Mouse (Mus musculus): ENCODE measurements around the gene L2hgdh. TPM values are rescaled to one million over a fixed set of nuclear protein-coding genes. Genes with fewer than 3 reads are reported as not detected.

Gene L2hgdh
- 9.2 and 9.9 TPM in 2 replicates for polyA plus RNA-seq (2012; rRNA removed)

- DNase-seq (ENCODE audit: low read depth), result peak; percentile 97
- TF ChIP-seq CTCF (IDR thresholded peaks at IDR 0.05; ENCODE audit: borderline replicate concordance, extremely low read depth, insufficient read depth, insufficient read length) (no peak), POLR2A (IDR thresholded peaks at IDR 0.05; ENCODE audit: borderline replicate concordance, extremely low read depth, insufficient read depth, insufficient read length, poor library complexity, severe bottlenecking) (peak; percentile 48; the same call in 1 of the 2 replicates)
Observed at GRCm38 (mm10) chr12:69724711-69725460, at the start of gene L2hgdh, which contains the start of gene Atp5s. TSS of gene L2hgdh (minus strand) at chr12:69724873. TSS of gene Atp5s (plus strand) at chr12:69724950.

- TF ChIP-seq POLR2A (IDR thresholded peaks at IDR 0.05; ENCODE audit: borderline replicate concordance, extremely low read depth, insufficient read depth, insufficient read length, poor library complexity, severe bottlenecking) (no peak), CTCF (IDR thresholded peaks at IDR 0.05; ENCODE audit: borderline replicate concordance, extremely low read depth, insufficient read depth, insufficient read length) (no peak)
- no peak for DNase-seq (ENCODE audit: low read depth)
Observed at GRCm38 (mm10) chr12:69768841-69769240, 44.2 kb upstream of the L2hgdh start.

- DNase-seq (ENCODE audit: low read depth), result peak; percentile 49
- no peak for TF ChIP-seq POLR2A (IDR thresholded peaks at IDR 0.05; ENCODE audit: borderline replicate concordance, extremely low read depth, insufficient read depth, insufficient read length, poor library complexity, severe bottlenecking)
- TF ChIP-seq CTCF (IDR thresholded peaks at IDR 0.05; ENCODE audit: borderline replicate concordance, extremely low read depth, insufficient read depth, insufficient read length), result no peak
Observed at GRCm38 (mm10) chr12:69767476-69768258, 43.0 kb upstream of the L2hgdh start.

GRCm38 (mm10) chr12:69766185-69766904, 41.7 kb upstream of the L2hgdh start:
- DNase-seq (ENCODE audit: low read depth), result no peak
- TF ChIP-seq CTCF (IDR thresholded peaks at IDR 0.05; ENCODE audit: borderline replicate concordance, extremely low read depth, insufficient read depth, insufficient read length), result no peak
- no peak for TF ChIP-seq POLR2A (IDR thresholded peaks at IDR 0.05; ENCODE audit: borderline replicate concordance, extremely low read depth, insufficient read depth, insufficient read length, poor library complexity, severe bottlenecking)

- DNase-seq (ENCODE audit: low read depth), result peak; percentile 65
- no peak for TF ChIP-seq POLR2A (IDR thresholded peaks at IDR 0.05; ENCODE audit: borderline replicate concordance, extremely low read depth, insufficient read depth, insufficient read length, poor library complexity, severe bottlenecking)
Observed at GRCm38 (mm10) chr12:69765543-69765942, 40.9 kb upstream of the L2hgdh start.

- DNase-seq (ENCODE audit: low read depth), result no peak
- TF ChIP-seq CTCF (IDR thresholded peaks at IDR 0.05; ENCODE audit: borderline replicate concordance, extremely low read depth, insufficient read depth, insufficient read length) (no peak), POLR2A (IDR thresholded peaks at IDR 0.05; ENCODE audit: borderline replicate concordance, extremely low read depth, insufficient read depth, insufficient read length, poor library complexity, severe bottlenecking) (no peak)
Observed at GRCm38 (mm10) chr12:69761603-69762002, 36.9 kb upstream of the L2hgdh start.

GRCm38 (mm10) chr12:69760743-69761406, 36.2 kb upstream of the L2hgdh start:
- DNase-seq (ENCODE audit: low read depth), result peak; percentile 52
- TF ChIP-seq CTCF (IDR thresholded peaks at IDR 0.05; ENCODE audit: borderline replicate concordance, extremely low read depth, insufficient read depth, insufficient read length) (no peak), POLR2A (IDR thresholded peaks at IDR 0.05; ENCODE audit: borderline replicate concordance, extremely low read depth, insufficient read depth, insufficient read length, poor library complexity, severe bottlenecking) (no peak)

- TF ChIP-seq POLR2A (IDR thresholded peaks at IDR 0.05; ENCODE audit: borderline replicate concordance, extremely low read depth, insufficient read depth, insufficient read length, poor library complexity, severe bottlenecking) (no peak), CTCF (IDR thresholded peaks at IDR 0.05; ENCODE audit: borderline replicate concordance, extremely low read depth, insufficient read depth, insufficient read length) (no peak)
- no peak for DNase-seq (ENCODE audit: low read depth)
Observed at GRCm38 (mm10) chr12:69760014-69760413, 35.3 kb upstream of the L2hgdh start.

GRCm38 (mm10) chr12:69759267-69759885, 34.7 kb upstream of the L2hgdh start:
- TF ChIP-seq CTCF (IDR thresholded peaks at IDR 0.05; ENCODE audit: borderline replicate concordance, extremely low read depth, insufficient read depth, insufficient read length) (no peak), POLR2A (IDR thresholded peaks at IDR 0.05; ENCODE audit: borderline replicate concordance, extremely low read depth, insufficient read depth, insufficient read length, poor library complexity, severe bottlenecking) (no peak)
- no peak for DNase-seq (ENCODE audit: low read depth)

Measured in brain, embryonic 14.5 days (tissue).